Mouse (Mus musculus) G1E (cell line): ENCODE measurements around the gene Yju2.

ENCODE experiments used
- CTCF ChIP-seq: IDR thresholded peaks from 2 replicates; pipeline ENCODE4 v1.5.1; 2012; ENCODE audit warnings: low read depth, low read length, inconsistent platforms, mixed read lengths
- GATA1 ChIP-seq: IDR thresholded peaks from 2 replicates; pipeline ENCODE4 v1.6.1; 2012; ENCODE audit warnings: borderline replicate concordance, low read length, inconsistent platforms, mixed read lengths

GRCm38 (mm10) chr17:56009962-56010240, 51.0 kb downstream of the Yju2 start:
- TF ChIP-seq CTCF (no peak), GATA1 (no peak)
